Mouse (Mus musculus) intestine, embryonic 15.5 days (tissue): ENCODE measurements at regions not wholly inside any gene's neighbourhood (a gene's known extent, or its start where the extent isn't known, plus 50 kb on each side); places are given as distances from the start of the nearest gene placed in this dataset.
"Not testable (repeated sequence)": the region's sequence is repeated elsewhere in the genome, so short reads cannot be mapped to it uniquely, and the experiment has no call there.

Experiments used
- ATAC-seq: fragments of 200-750 bp; cut with Nextera tagmentation; 2 replicates; pipeline ENCODE4 v1.8.0; 2017; ENCODE audit warnings: moderate TSS enrichment, moderate library complexity
- H3K27ac ChIP-seq: fragments of 300-500 bp; sonication (generic); 2 replicates; pipeline ENCODE4 v1.5.1; 2015; ENCODE audit warnings: mild to moderate bottlenecking, inconsistent platforms
- H3K27me3 ChIP-seq: fragments of 300-500 bp; sonication (generic); replicated peaks from 2 replicates; pipeline ENCODE4 v1.6.1; 2015; ENCODE audit warnings: inconsistent platforms
- H3K36me3 ChIP-seq: fragments of 300-500 bp; sonication (generic); 2 replicates; pipeline ENCODE4 v1.6.1; 2015; ENCODE audit warnings: inconsistent platforms
- H3K4me1 ChIP-seq: fragments of 300-500 bp; sonication (generic); replicated peaks from 2 replicates; pipeline ENCODE4 v1.6.1; 2015; ENCODE audit warnings: inconsistent platforms
- H3K4me2 ChIP-seq: fragments of 300-500 bp; sonication (generic); replicated peaks from 2 replicates; pipeline ENCODE4 v1.6.1; 2015; ENCODE audit warnings: mild to moderate bottlenecking, inconsistent platforms
- H3K4me3 ChIP-seq: fragments of 300-500 bp; sonication (generic); replicated peaks from 2 replicates; pipeline ENCODE4 v1.5.1; 2015; ENCODE audit warnings: inconsistent platforms
- H3K9ac ChIP-seq: fragments of 300-500 bp; sonication (generic); 2 replicates; pipeline ENCODE4 v1.6.1; 2015; ENCODE audit warnings: inconsistent platforms
- H3K9me3 ChIP-seq: fragments of 300-500 bp; sonication (generic); 2 replicates; pipeline ENCODE4 v1.6.1; 2016; ENCODE audit warnings: inconsistent platforms
- WGBS: fragments of 180-500 bp; shearing (Covaris S2); methylation state at CpG from one replicate; pipeline ENCODE4 v1.1.7; 2015; 5-methylcytosine and 5-hydroxymethylcytosine counted together

- ATAC-seq = no peak
- WGBS = 88% methylated on average over 1 of the region's 1 CpGs
Observed at GRCm38 (mm10) chr2:100252006-100252405, 1372.5 kb upstream of the Rag2 start.

DNA sequence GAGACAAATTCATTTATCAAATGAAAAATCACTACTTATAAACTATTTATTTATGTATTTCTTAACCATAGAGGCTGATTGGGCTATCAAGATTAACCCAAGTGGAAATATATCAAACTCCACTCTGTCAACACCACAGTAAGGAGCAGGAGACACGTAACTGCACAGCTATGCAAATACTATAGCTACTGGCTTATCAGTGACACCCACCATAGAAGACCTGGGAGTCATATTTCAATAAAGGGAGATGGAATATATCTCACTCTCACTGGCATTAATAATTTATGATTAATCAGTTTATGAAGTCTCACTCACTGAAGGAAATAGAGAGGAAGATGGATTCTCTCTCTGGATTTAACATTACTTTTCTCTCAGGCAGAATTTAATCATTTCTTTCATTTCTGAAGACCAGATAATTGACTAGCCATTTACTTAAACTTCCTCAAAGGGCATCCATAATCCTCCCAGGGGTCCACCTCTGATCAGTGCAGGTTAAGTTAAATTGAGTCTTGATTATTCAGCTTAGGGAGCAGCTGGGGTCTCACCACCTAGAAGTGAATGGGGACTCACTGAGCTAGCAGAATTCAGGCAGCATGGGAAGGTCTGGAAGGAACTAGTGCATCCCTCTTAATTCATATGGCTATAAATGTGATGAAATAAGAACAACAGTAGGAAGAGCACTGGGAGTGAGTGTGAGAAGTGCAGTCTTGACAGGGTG lies 1365.2 kb upstream of the Rag2 start:
- ATAC-seq = no peak
- WGBS = 44% methylated on average over 1 of the region's 1 CpGs
- no peak overlapping the region for H3K27ac ChIP-seq
- H3K9ac ChIP-seq = no peak overlapping the region
- H3K36me3 ChIP-seq = no peaks in the 10 kb centered on the region
- H3K4me1 ChIP-seq = no peaks in the 10 kb centered on the region
- no peak overlapping the region for H3K4me3 ChIP-seq
- H3K27me3 ChIP-seq = no peaks in the 10 kb centered on the region
- no peaks in the 10 kb centered on the region for H3K9me3 ChIP-seq
- H3K4me2 ChIP-seq = no peak overlapping the region

More at GRCm38 (mm10) chr2:100252006-100252405, 1372.5 kb upstream of the Rag2 start:
- Histone ChIP-seq H3K27ac (no peak overlapping the region), H3K4me1 (no peaks in the 10 kb centered on the region), H3K36me3 (no peaks in the 10 kb centered on the region), H3K4me3 (no peak overlapping the region), H3K4me2 (no peak overlapping the region), H3K9ac (no peak overlapping the region), H3K27me3 (no peaks in the 10 kb centered on the region), H3K9me3 (no peaks in the 10 kb centered on the region)

- 85% methylated on average over 7 of the region's 7 CpGs for WGBS
- ATAC-seq = no peak
Observed at GRCm38 (mm10) chr2:100306516-100306915, 1318.0 kb upstream of the Rag2 start.

DNA sequence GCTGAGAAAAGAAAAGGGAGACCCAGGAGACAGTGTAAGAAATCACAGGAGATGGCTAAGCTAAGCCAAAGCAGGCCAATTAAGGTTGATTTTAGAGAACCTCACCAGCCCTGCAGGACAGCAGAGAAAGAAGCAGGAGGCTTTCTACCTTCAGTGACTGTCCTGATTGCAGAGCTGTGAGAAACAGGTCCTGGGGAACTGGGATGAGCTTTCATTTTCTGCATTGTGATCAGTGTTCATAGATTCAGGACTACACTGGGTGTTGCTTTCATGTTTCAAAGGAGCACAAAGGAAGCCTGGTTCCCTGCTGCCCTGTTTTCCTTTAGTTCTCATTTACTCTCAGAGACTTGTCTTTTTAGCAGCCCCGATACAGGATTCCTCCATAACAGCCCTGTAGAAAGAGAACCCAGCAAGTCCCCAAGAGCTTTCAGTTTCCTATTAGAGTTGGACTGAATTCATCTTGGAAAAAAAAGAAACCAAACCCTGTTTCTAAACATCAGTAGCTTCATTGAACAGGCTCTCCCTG lies 1311.7 kb upstream of the Rag2 start:
- H3K9ac ChIP-seq = no peak overlapping the region
- no peaks in the 10 kb centered on the region for H3K36me3 ChIP-seq
- no peak overlapping the region for H3K4me2 ChIP-seq
- ATAC-seq = no peak
- H3K27ac ChIP-seq = no peak overlapping the region
- H3K27me3 ChIP-seq = no peaks in the 10 kb centered on the region
- no peaks in the 10 kb centered on the region for H3K9me3 ChIP-seq
- H3K4me1 ChIP-seq = no peaks in the 10 kb centered on the region
- WGBS = 81% methylated on average over 1 of the region's 1 CpGs
- H3K4me3 ChIP-seq = no peak overlapping the region

More at GRCm38 (mm10) chr2:100306516-100306915, 1318.0 kb upstream of the Rag2 start:
- H3K9me3 ChIP-seq = no peaks in the 10 kb centered on the region
- H3K9ac ChIP-seq = no peak overlapping the region
- no peak overlapping the region for H3K4me2 ChIP-seq
- H3K36me3 ChIP-seq = no peaks in the 10 kb centered on the region
- H3K27ac ChIP-seq = no peak overlapping the region
- no peaks in the 10 kb centered on the region for H3K4me1 ChIP-seq
- H3K27me3 ChIP-seq = no peaks in the 10 kb centered on the region
- H3K4me3 ChIP-seq = no peak overlapping the region

DNA sequence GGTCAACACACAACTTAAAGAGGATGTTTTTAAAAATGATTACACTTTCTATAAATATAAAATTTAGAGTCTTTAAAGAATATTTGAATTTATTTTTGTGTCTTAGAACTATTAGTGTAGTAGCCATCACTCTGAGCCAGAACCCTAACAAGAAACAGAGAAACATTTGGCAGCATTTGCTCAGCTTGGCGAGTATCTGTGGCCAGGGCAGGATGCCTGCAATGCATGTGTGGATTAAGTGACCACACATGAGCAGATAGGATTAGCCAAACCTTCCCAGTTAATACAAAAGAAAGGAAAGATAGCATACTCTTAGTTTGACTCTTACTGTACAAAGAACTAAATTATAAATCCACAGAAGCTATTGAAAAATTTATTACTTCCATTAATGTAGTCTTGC lies 1304.1 kb upstream of the Rag2 start:
- Histone ChIP-seq H3K9me3 (no peaks in the 10 kb centered on the region), H3K36me3 (no peaks in the 10 kb centered on the region), H3K4me3 (no peak overlapping the region), H3K4me2 (no peak overlapping the region), H3K27ac (no peak overlapping the region), H3K27me3 (no peaks in the 10 kb centered on the region), H3K9ac (no peak overlapping the region), H3K4me1 (no peaks in the 10 kb centered on the region)
- 50% methylated on average over 1 of the region's 1 CpGs for WGBS
- ATAC-seq = no peak

DNA sequence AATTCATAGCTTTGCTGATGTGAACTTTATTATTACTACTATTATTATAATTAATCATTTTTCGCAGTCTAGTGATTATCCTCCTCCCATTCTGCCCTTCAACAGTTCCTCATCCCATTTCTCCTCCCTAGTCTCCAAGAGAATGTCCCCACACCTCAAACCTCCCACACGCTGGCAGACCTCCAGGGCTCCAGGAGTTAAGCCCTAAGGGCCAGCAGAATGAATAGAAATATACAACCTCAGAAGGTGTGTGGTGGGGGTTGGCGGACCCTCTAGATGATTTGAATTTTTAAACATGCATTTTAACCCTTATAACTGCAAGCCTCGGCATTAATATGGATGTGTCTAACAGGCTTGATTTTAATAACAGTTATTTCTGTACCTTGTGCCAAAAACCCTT lies 1283.8 kb upstream of the Rag2 start:
- no peak overlapping the region for H3K9ac ChIP-seq

GRCm38 (mm10) chr2:100344921-100345425 lies 1279.5 kb upstream of the Rag2 start:
- no peaks in the 10 kb centered on the region for H3K4me1 ChIP-seq

More for the DNA sequence above, 1283.8 kb upstream of the Rag2 start:
- Histone ChIP-seq H3K36me3 (no peaks in the 10 kb centered on the region), H3K4me2 (no peak overlapping the region), H3K27me3 (no peaks in the 10 kb centered on the region), H3K27ac (no peak overlapping the region), H3K9me3 (no peaks in the 10 kb centered on the region), H3K4me1 (no peaks in the 10 kb centered on the region), H3K4me3 (no peak overlapping the region)
- WGBS = 79% methylated on average over 4 of the region's 4 CpGs
- no peak for ATAC-seq

GRCm38 (mm10) chr2:100365616-100366015 lies 1258.9 kb upstream of the Rag2 start:
- not testable (repeated sequence) for H3K9ac ChIP-seq, H3K27ac ChIP-seq, H3K4me3 ChIP-seq, ATAC-seq, H3K9me3 ChIP-seq, H3K27me3 ChIP-seq, H3K4me2 ChIP-seq, H3K36me3 ChIP-seq, H3K4me1 ChIP-seq
- 90% methylated on average over 10 of the region's 10 CpGs for WGBS

More at GRCm38 (mm10) chr2:100344921-100345425, 1279.5 kb upstream of the Rag2 start:
- H3K4me3 ChIP-seq = no peak overlapping the region
- H3K9ac ChIP-seq = no peak overlapping the region
- H3K4me2 ChIP-seq = no peak overlapping the region
- no peak for ATAC-seq
- H3K27ac ChIP-seq = no peak overlapping the region
- no peaks in the 10 kb centered on the region for H3K9me3 ChIP-seq
- no peaks in the 10 kb centered on the region for H3K27me3 ChIP-seq
- H3K36me3 ChIP-seq = no peaks in the 10 kb centered on the region
- WGBS = 86% methylated on average over 3 of the region's 3 CpGs

DNA sequence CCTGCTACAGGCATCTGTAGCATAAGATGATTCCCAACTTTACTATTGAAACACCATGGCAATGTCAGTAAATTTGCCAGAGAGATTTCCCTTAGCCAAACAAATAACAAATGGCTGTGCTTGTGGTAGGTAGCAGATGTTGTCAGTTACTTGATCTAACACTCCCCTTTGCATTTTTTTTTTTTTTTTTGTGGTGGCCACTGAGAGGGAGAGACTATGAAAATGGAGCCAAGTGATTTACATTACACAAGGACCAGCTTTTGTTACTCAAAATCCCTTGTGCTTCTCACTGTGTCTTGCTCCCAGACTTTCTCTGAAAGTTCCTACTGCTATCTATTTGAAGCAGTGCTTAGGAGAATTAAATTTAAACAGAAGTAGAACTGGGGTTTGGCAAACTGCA lies 1224.7 kb upstream of the Rag2 start:
- H3K9me3 ChIP-seq = no peaks in the 10 kb centered on the region
- no peaks in the 10 kb centered on the region for H3K27me3 ChIP-seq
- H3K27ac ChIP-seq = no peak overlapping the region
- ATAC-seq = no peak
- no peaks in the 10 kb centered on the region for H3K4me1 ChIP-seq
- no peak overlapping the region for H3K4me2 ChIP-seq
- no peak overlapping the region for H3K4me3 ChIP-seq
- H3K36me3 ChIP-seq = no peaks in the 10 kb centered on the region
- no peak overlapping the region for H3K9ac ChIP-seq

GRCm38 (mm10) chr2:100426661-100427060 lies 1197.9 kb upstream of the Rag2 start:
- H3K4me3 ChIP-seq = no peak overlapping the region
- WGBS = 88% methylated on average over 2 of the region's 2 CpGs
- H3K4me2 ChIP-seq = no peak overlapping the region

GRCm38 (mm10) chr2:100434991-100435390 lies 1189.5 kb upstream of the Rag2 start:
- Histone ChIP-seq H3K9ac (no peak overlapping the region), H3K36me3 (no peaks in the 10 kb centered on the region), H3K4me3 (no peak overlapping the region), H3K27me3 (no peaks in the 10 kb centered on the region), H3K4me2 (no peak overlapping the region), H3K4me1 (no peaks in the 10 kb centered on the region), H3K27ac (no peak overlapping the region), H3K9me3 (no peaks in the 10 kb centered on the region)
- no peak for ATAC-seq
- 74% methylated on average over 3 of the region's 3 CpGs for WGBS

More at GRCm38 (mm10) chr2:100426661-100427060, 1197.9 kb upstream of the Rag2 start:
- no peak for ATAC-seq
- H3K4me1 ChIP-seq = no peaks in the 10 kb centered on the region
- no peaks in the 10 kb centered on the region for H3K9me3 ChIP-seq
- no peaks in the 10 kb centered on the region for H3K36me3 ChIP-seq
- no peaks in the 10 kb centered on the region for H3K27me3 ChIP-seq
- H3K9ac ChIP-seq = no peak overlapping the region
- H3K27ac ChIP-seq = no peak overlapping the region

GRCm38 (mm10) chr2:100445868-100446267 lies 1178.7 kb upstream of the Rag2 start:
- no peak overlapping the region for H3K9ac ChIP-seq
- no peak for ATAC-seq
- H3K36me3 ChIP-seq = no peaks in the 10 kb centered on the region
- WGBS = 58% methylated on average over 1 of the region's 1 CpGs
- H3K4me2 ChIP-seq = no peak overlapping the region
- no peak overlapping the region for H3K27ac ChIP-seq
- H3K4me1 ChIP-seq = no peaks in the 10 kb centered on the region
- H3K27me3 ChIP-seq = no peaks in the 10 kb centered on the region
- no peak overlapping the region for H3K4me3 ChIP-seq
- no peaks in the 10 kb centered on the region for H3K9me3 ChIP-seq

- Histone ChIP-seq H3K4me1 (no peaks in the 10 kb centered on the region), H3K4me2 (no peak overlapping the region), H3K36me3 (no peaks in the 10 kb centered on the region), H3K27me3 (no peaks in the 10 kb centered on the region), H3K27ac (no peak overlapping the region), H3K4me3 (no peak overlapping the region), H3K9ac (no peak overlapping the region), H3K9me3 (no peaks in the 10 kb centered on the region)
- WGBS = 69% methylated on average over 2 of the region's 2 CpGs
- ATAC-seq = no peak
Observed at GRCm38 (mm10) chr2:100446332-100446731, 1178.2 kb upstream of the Rag2 start.
